Mouse (Mus musculus) thymus, postnatal 36 days (tissue): ENCODE results near the gene Gsap.

Experiments used
- DNase-seq, 2 experiments: peaks; one replicate each; pipeline ENCODE4 v3.0.0; 2022; ENCODE audit warnings: mixed read lengths in 2 of 2

Gene Gsap

DNA sequence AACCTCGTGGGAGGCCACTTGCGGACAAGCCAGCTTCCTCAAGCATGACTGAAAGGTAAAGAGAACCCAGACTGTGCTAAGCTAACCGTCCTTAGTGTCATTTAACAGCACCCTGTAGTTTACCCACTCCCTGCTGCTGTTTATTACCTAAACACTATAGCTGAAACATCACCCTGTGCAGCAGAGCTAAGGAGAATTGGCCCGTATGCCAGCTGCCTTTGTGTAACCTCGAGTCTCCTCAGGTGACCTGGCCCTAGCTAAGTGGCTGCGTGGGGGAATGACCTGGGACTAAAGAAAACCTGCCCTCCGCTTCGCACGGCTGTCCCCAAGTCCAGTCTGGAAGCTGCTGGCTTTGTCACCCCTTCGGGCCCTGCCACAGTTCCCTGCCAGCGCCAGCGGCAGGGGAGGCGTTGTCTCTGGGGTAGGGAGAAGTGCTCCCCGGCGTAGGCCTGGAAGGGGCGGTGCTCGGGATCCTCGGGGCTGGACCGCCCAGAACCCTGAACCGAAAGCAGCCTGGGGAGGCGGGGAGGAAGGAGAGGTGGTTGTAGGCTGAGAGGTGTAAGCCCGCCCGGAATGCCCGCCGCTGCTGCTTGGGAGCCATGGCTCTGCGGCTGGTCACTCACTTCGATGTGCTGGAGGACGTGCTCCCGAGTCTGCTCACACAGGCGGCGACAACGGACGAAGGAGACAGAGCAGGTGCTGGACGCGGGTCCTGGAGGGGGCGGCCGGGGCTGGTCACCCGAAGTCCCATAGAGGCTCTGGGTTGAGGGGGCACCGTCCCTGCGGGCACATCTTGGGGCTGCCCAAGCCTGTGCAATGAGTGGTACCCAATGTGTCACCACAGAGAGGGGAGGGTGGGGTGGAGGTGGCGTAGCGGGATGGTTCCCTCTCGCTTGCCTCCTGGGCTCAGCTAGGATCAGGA lies at the start of gene Gsap:
Gene Gsap (plus strand): TSS at position 492 of the 922 bp plus-strand sequence.
- DNase-seq, result peak; percentile 51 to 65

- no peak for DNase-seq
Observed at GRCm38 (mm10) chr5:21136575-21136974, 49.5 kb upstream of the Gsap start.

GRCm38 (mm10) chr5:21139505-21139904 lies 46.5 kb upstream of the Gsap start:
- DNase-seq, result no peak

DNA sequence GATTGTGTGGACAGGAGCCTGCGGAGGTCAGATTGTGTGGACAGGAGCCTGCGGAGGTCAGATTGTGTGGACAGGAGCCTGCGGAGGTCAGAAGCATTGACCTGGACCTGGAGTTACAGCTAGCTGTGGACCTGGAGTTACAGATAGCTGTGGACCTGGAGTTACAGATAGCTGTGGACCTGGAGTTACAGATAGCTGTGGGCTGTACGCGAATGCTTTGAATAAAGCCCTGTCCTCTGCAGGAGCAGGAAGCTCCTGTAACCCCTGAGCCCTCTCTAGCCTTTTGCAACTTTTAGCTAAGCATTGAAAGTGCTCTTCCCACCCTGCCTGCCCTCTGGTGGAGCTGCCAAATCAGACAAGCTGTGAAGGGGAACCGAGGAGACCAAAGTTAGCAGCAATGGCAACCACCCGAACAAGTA lies 44.9 kb upstream of the Gsap start:
- DNase-seq, result peak; percentile 24 to 25

- DNase-seq, result no peak
Observed at GRCm38 (mm10) chr5:21141626-21142025, 44.4 kb upstream of the Gsap start.

- DNase-seq, result no peak
Observed at GRCm38 (mm10) chr5:21143032-21143431, 43.0 kb upstream of the Gsap start.

GRCm38 (mm10) chr5:21144506-21145169 lies 41.4 kb upstream of the Gsap start:
- no peak for DNase-seq

DNA sequence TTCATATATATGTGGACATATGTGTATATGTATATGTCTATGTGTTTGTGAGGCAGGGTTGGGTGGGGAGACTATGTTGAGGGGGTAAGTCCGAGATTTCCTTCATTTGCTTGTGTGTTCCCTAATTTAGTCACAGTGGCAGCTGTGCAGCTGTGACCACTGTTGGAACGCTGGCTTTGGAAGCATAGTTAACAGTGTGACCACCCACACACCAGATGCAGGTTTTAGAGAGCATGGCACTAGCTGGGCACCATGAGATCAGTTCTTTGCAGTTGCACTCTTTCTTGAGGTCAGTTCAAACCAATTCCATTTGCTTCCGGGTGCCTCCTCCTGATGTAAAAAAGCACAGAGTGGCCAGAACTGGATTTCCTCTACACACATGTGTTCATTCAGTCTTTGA lies 37.7 kb upstream of the Gsap start:
- DNase-seq, result no peak

DNA sequence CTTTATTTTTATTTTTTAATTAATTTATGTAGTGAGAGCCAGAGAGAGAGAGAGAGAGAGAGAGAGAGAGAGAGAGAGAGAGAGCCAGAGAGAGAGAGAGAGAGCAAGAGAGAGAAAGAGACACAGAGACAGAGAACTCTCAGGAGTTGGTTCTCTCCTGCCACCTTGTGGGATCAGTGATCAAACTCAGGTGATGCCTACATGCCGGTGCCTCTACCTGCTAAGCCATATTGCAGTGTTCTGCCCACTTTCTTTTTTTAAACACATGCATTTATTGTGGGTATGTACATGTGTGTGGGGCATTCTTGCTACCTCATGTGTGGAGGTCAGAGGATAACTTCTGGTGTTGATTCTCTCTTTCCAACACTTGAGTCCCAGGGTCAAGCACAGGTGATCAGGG lies 32.4 kb upstream of the Gsap start:
- no peak for DNase-seq

DNA sequence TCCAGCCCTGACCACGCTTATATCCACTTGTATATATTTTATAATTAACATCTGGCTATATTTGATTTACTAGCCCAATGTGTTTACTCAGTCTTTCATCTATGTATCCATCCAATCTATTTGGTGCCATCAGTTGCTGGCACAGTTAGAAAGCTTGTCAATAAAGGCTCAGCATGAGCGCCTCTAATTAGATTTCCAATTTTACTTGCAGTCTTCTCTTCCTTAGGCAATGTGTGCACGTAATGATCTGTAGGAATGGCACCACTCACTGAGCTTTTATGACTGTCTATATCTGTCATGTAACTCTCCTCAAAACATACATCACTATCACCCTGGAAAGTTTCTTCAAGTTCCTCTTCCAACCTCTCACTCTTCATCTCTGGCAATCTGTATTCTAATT lies 29.3 kb upstream of the Gsap start:
- no peak for DNase-seq

DNA sequence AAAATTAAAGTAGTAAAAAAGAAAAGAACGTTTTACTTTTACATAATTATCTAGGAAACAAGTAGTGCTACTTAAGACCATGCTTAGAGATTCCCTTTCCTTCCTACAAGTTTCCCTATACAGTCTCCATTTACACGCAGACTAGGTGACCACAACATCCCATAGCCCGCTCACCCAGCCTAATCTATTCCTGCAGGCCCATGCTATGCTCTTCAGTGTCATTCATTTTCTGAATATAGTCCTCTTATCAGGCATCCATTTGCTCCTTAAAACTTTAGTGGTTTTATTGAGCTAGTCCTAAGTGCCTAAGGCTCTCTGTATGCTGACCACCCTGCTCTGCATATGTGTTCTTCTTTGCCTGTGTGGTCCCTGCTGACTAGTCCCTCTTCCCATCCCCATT lies 26.5 kb upstream of the Gsap start:
- no peak for DNase-seq

GRCm38 (mm10) chr5:21160781-21161180 lies 25.3 kb upstream of the Gsap start:
- no peak for DNase-seq

DNA sequence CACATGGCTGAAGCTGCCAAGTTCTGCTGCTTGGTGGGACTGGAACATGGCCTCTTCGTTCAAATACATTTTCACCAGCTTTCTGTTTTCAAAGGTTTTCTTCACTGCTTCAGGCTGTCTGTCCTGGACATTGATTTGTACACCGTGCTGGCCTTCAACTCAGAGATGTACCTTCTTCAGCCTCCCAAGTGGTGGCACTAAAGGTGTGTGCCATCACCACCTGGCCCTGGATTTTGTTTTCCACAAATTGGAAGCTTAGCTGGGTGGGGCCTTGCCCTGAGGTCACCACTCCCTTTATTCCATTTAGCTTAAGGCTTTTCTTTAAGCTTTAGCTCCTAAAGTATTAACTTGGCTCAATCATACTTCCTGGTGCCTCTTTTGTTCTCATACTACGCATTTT lies 22.6 kb upstream of the Gsap start:
- no peak for DNase-seq

GRCm38 (mm10) chr5:21168689-21169345 lies 17.2 kb upstream of the Gsap start:
- no peak for DNase-seq

- no peak for DNase-seq
Observed at GRCm38 (mm10) chr5:21169346-21169745, 16.7 kb upstream of the Gsap start.

- no peak for DNase-seq
Observed at GRCm38 (mm10) chr5:21169877-21170276, 16.2 kb upstream of the Gsap start.

GRCm38 (mm10) chr5:21170440-21170839 lies 15.6 kb upstream of the Gsap start:
- no peak for DNase-seq

- DNase-seq, result no peak
Observed at GRCm38 (mm10) chr5:21170898-21171297, 15.2 kb upstream of the Gsap start.

- DNase-seq, result no peak
Observed at GRCm38 (mm10) chr5:21171336-21171735, 14.7 kb upstream of the Gsap start.

DNA sequence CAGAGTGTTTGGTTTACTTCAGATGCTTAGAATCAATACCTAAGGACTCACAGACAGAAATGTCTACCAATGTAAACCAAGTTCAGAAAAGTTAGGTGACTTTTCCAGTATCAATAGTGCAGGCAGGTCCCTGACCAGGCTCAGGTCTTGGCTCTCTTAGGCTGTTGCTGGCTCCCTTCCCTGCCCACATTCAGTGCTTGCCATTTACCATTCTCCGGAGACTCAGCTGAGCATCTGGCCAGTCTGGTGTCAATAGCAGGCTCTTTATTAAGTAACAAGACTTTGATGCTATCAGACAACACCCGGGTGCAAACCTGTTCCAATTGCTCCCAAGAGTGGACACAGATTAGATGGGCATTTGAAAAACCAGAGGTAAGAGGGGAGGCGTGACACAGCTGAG lies 13.7 kb upstream of the Gsap start:
- DNase-seq, result no peak

DNA sequence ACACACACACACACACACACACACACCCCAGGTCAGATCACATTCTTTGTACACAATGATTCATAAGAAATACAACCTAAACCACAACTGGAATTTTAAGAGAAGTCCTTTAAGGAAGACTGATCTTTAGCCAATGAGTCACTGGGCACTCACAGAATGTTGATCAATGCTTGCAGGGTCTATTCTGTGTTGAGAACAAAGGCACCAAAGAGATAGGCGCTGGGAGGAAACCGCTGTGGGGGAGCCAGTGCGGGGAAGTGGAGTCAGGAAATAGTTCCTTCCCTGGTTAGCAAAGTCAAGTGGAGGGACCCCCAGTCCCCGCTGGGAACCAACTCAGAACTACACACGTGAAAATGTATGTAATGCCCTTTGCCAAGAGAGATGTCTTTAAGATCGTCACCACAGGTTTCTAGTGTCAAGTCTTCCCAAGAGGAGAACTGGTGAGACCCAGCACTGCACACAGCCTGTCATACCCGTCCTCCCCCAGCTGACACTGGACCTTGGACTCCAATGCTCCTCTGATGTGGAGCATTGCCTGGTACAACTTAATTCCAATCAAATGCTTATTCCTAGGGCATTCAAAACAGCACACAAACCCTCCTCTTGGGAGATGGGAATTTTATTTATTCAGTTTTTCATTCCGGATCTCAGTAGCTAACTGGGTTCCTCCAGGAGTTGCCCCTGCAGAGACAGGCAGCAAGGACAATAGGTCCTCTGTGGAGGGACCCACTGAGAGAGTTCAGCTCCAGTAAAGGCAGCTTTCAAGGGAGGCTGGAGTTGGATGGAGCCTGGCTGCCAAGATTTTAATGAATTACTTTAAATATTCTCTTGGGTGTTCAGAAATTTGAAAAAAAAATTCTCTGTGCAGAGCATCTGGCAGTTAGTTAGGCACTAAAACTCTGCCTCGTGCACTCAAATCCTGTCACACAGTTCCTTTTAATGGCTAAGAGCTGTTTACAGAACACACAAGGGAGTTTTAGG lies 10.6 kb upstream of the Gsap start:
- DNase-seq, result no peak

- DNase-seq, result no peak
Observed at GRCm38 (mm10) chr5:21179496-21179895, 6.6 kb upstream of the Gsap start.
